Mouse (Mus musculus) kidney, postnatal 25 days (tissue): ENCODE data around the gene Disp2.

Experiments used
- DNase-seq, 2 experiments: peaks; one replicate each; pipeline ENCODE4 v3.0.0; 2021; ENCODE audit warnings: mixed read lengths in 2 of 2

Gene Disp2

GRCm38 (mm10) chr2:118759828-118760227 lies 19.7 kb upstream of the Disp2 start:
- peak; percentile 74 to 75 for DNase-seq

GRCm38 (mm10) chr2:118760311-118761025 lies 19.1 kb upstream of the Disp2 start:
- peak in 1 of 2 experiments; percentile 40 for DNase-seq

GRCm38 (mm10) chr2:118761358-118761757 lies 18.2 kb upstream of the Disp2 start:
- peak in 1 of 2 experiments; percentile 40 for DNase-seq

GRCm38 (mm10) chr2:118761906-118762783 lies 17.4 kb upstream of the Disp2 start, which contains the start of gene Ccdc9b:
Ccdc9b (minus strand) TSS chr2:118762661.
- peak; percentile 97 for DNase-seq

GRCm38 (mm10) chr2:118762784-118763148 lies 16.8 kb upstream of the Disp2 start:
- DNase-seq = no peak

- peak; percentile 49 to 77 for DNase-seq
Observed at GRCm38 (mm10) chr2:118763469-118763868, 16.1 kb upstream of the Disp2 start.

GRCm38 (mm10) chr2:118764094-118764831 lies 15.3 kb upstream of the Disp2 start:
- peak; percentile 46 to 66 for DNase-seq

GRCm38 (mm10) chr2:118764875-118765274 lies 14.6 kb upstream of the Disp2 start:
- DNase-seq = no peak

GRCm38 (mm10) chr2:118766041-118767033 lies 13.2 kb upstream of the Disp2 start:
- peak in 1 of 2 experiments; percentile 40 for DNase-seq

- DNase-seq = no peak
Observed at GRCm38 (mm10) chr2:118772158-118772874, 7.2 kb upstream of the Disp2 start, which contains the start of gene Phgr1. Phgr1 (plus strand) TSS chr2:118772769.

- no peak for DNase-seq
Observed at GRCm38 (mm10) chr2:118774536-118774935, 5.0 kb upstream of the Disp2 start.

- no peak for DNase-seq
Observed at GRCm38 (mm10) chr2:118775396-118775795, 4.1 kb upstream of the Disp2 start.

- no peak for DNase-seq
Observed at GRCm38 (mm10) chr2:118775846-118776245, 3.7 kb upstream of the Disp2 start.

GRCm38 (mm10) chr2:118776295-118776694 lies 3.2 kb upstream of the Disp2 start:
- DNase-seq = no peak

- DNase-seq = peak in 1 of 2 experiments; percentile 20
Observed at GRCm38 (mm10) chr2:118778418-118778817, 1.1 kb upstream of the Disp2 start.

- no peak for DNase-seq
Observed at GRCm38 (mm10) chr2:118779065-118779464, 454 bp upstream of the Disp2 start.

GRCm38 (mm10) chr2:118781115-118781514 lies 1.6 kb downstream of the Disp2 start:
- no peak for DNase-seq

GRCm38 (mm10) chr2:118782303-118782702 lies 2.8 kb downstream of the Disp2 start:
- DNase-seq = no peak

GRCm38 (mm10) chr2:118783093-118783492 lies 3.6 kb downstream of the Disp2 start:
- DNase-seq = no peak

GRCm38 (mm10) chr2:118783663-118784062 lies 4.1 kb downstream of the Disp2 start:
- no peak for DNase-seq

GRCm38 (mm10) chr2:118786525-118786924 lies 7.0 kb downstream of the Disp2 start:
- no peak for DNase-seq
